Mouse (Mus musculus): ENCODE measurements at regions not wholly inside any gene's neighbourhood (a gene's known extent, or its start where the extent isn't known, plus 50 kb on each side); places are given as distances from the start of the nearest gene placed in this dataset.

DNA sequence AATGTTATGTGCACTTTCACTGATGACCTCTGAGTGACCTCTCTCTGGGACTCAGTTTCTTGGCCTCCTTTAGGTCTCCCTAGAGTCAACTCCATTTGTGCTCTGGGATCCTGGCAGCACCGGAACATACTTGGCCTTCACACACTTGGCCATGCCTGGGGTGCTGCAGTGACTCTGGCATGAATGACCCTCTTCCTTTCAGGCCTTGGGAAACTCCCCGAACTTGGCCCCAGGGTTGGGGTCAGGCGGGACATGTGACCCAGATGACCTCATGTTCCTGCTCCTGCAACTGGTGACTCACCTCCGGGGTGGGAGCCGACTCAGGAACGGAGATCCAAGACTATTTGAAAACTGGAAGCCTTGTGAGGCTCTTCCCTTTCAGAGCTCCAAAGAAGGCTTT, 159.2 kb downstream of the Cyp26b1 start:
- no peak for DNase-seq

DNA sequence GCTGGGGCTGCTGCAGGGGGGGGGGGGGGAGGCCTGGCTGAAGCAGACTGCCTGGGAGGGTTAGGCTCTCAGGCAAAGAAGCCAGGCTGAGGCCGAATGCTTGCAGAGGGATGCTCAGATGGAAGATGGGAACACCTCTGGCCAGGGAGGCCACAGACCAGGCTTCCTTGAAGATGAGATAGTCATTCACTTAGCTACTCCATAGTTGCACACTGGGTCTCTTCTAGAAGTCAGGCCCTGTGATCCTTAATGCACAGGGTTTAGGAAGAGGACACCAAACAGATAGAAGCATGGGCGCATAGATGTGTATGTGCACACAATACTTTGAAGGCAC, 162.1 kb downstream of the Cyp26b1 start:
- no peak for DNase-seq

DNA sequence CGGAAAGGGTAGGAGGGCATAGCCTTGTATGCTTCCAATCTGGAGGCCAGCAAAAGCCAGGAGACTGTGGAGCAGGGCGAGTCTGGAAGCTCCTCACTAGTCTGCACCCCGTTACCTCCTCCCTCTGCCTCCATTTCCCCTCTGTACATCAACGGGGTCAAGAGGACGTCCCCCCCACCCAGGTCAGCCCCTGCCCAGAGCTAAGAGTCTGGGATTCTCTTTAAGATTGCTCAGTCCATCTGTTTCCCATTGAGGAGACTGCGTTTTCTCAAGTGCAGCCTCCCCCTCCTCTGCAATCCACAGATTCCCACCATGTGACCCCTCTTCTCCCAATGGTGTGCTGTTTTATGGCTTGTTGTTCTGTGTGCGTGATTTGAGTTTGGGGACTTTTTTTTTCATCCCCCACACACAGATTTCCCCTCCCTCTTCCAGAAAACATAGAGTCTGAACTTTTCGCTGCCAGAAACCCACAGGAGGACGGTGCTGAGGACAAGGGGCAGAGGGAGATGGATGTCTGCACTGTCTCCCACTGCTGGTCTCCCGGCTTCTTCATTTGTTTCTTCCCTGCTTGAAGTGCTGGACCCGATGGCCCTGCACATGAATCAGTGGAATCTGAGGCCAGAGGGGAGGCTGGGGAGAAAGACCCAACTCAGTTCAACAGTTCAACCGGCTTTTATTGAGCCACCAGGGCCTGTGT, 162.6 kb downstream of the Cyp26b1 start:
- no peak for DNase-seq

DNA sequence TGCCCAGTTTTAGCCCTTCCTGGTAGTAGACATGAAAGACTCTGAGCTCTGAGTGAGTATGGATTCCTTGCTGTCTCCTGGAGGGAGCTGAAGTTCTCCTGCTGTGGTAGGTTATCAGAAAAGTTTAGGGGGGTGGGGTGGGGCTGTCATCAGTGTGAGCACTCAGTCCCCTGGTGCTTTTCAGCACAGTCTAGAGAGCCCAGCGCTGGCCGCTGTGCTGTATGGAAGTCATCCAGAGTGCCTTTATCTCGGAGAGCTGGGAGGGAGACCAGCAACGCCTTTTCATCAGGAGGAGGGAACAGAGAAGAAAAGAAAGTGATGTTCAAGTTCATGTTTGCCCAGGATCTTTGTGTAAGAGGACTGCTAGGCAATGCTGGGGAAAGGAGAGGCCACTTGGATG, 163.6 kb downstream of the Cyp26b1 start:
- no peak for DNase-seq

DNA sequence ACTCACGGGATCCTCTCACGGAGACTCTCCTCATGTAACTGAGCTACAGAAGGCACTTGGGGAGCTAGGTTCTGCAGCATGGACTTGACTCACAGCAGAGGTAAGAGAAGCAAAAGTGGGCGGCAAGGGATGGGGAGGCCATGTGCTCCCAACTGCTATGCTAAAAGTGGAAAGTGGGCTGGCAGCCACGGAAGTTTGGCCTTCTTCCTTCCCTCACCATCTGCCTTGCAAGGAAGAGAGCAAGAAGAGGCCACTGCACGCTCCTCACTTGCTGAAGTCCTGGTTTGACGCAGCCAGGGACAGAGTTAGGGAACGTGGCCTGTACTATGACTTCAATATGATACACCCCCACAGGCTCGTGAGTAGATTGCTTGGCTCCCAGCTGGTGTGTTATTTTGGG, 164.5 kb downstream of the Cyp26b1 start:
- no peak for DNase-seq

DNA sequence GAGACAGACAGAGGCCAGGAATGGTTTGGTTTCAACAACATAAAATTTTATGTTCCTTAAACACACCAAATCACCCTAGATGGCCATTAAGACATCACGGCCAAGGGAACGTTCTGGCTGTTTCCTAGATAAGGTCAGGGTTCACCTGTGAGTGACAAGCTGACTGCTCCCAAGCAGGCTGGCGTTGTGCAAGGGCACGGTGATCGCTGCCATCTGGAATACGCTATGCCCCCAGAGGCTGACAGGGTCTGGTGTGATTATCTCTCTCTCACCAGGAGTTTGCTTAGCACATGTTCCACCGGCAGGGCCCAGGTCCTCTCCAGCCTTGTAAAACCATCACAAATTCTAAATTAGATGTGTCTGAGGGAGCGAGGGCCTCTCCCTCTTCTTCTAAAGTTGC, 167.0 kb downstream of the Cyp26b1 start:
- no peak for DNase-seq

DNA sequence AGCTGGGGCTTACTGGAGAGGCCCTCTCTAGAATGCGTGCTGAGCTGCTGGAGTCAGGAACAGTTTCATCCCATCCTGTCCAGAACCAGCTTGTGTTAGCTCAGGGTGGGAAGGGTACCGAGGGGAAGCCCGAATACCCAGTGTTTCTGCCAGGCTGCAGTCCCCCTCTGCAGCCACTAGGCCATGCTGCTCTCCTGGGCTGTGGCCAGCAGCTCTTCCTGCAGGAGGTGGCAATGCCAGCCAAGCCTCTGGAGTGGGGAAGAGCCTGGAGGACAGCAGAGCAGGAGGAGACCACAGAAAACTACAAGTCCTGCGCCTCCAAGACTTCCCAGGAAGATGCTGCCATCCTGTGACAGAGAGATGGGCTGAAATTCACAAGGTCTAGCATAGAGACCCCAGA, 167.9 kb downstream of the Cyp26b1 start:
- DNase-seq = no peak

DNA sequence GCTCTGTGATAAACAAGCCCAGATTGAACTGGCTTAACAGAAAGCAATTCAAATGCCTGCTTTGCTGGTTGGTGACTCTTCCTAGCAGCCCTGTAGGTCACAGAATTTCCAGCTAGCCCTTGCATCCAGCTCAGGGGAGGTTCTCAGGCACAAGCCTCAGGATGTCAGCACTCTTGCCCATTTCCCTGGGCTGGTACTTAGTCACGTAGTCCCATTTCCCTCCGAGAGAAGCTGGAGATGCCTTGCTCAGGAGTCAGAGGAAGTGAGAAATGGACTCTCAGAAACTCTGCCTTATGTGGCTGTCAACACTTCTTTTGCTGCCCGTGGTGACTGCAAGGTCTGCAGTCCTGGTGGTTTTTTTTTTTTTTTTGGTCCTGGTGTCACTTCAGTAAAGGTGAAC, 170.8 kb downstream of the Cyp26b1 start:
- DNase-seq = no peak

DNA sequence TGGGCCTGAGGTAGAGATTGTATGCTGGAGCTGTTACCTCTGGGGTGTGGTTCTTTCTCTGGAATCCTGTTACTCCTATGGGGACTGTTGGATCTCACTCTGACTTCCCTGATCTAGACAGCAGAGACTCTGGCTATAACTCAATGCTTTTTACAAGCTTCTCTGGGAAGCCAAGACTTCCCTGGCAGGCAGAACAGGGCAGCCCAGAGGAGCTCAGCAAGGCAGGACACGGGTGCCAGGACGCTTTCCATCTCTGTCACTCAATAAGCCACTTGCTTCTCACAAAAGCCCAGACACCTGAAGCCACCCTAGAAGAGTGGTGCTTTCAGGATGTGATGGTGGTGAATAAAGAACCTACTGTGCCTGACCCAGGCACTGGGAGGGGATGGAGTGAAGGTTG, 174.0 kb downstream of the Cyp26b1 start:
- DNase-seq = no peak

DNA sequence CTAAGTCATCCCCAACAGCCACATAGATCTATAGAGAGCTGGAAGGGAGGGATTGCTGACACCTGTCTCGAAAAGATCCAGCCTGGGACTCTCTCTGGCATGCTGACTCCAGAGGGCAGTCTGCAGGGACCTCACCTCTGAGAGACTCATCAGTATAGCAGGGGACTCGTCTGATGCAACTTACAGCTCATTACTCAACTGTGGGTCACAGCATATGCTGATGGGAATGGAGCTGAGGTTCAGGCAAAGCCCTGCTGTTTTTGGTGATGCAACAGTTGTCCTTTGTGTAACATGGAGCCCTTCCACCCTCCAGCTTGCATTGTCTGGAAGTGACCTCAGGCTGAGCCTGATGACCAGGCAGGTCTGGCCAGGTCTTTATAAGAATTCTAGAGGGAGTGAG, 174.4 kb downstream of the Cyp26b1 start:
- no peak for DNase-seq

DNA sequence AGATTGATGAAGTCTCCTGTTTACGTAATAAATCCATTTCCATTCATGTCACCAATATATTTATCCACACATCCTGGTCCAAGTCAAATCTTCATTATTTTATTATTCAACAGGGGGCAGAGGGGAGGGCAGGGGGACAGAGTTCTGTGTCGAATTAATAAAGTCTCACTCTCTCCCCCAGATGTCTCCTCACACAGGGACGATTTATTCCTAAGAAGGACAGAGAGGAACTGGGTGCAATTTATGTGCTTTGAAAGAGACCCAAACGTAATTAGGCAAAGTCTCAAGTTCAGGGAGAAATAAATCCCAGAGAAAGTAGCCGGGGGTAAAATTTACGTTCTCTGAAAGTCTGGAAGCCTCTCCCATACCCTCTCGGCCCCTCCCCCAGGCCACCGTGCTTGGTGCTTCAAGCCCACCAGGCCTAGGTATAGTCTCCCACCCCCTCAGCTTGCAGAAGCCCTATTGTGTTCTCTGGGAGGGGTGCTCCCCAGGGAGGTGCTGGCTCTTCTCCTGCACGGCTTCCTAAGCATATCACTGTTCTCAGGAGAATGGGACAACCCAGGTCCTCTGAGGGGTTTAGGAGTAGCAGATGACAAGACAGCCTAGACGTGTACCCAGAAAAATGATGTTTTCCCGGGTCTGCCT, 176.6 kb downstream of the Cyp26b1 start:
- no peak for DNase-seq

DNA sequence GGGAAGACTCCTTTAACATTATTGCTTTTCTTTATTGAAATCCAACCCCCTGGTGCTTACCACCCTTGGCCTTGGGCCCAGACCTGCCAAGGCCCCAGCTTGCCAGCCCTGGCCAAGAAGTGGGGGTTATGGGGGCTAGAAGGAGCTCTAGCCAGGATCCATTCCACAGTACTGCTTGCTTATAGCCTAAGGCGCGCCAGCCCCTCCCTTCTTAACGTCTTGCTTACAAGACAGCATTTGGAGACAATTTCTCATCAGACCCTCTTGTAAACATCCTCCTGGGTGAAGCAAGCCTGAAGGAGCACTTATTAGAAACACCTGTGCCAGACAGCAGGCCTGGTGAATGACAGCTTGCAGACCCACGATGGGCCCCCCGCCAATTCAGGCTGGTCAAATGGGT, 179.3 kb downstream of the Cyp26b1 start:
- no peak for DNase-seq

DNA sequence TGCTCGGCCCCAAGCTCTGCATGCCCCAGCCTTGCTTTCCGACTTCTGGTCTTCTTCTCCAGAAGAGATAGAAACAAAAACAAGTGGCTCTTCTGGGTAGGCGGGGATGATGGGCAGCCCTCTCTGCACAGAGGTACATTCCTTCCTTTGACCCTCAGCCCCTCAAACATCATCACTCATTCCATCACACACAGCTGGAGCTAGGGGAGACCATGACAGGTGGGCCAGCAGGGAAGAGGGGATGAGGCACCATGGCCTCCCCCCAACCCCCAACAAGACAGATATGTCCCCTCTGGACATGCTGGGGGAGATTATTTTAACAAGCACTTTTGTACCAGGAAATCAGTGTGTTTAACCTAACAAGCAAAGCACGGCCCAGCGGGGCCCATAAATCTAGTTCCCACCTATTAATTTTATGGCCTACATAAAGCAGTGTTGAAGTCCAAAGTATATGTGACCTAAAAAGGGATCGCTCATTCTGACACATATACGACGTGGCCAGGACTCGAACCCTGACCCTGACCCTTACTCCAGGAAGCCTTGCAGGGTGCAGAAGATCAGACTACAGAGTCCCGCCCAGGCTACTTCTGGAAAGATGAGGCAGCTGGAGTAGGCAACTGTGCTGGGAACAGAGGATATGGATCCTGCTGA, 183.7 kb downstream of the Cyp26b1 start:
- no peak for DNase-seq

DNA sequence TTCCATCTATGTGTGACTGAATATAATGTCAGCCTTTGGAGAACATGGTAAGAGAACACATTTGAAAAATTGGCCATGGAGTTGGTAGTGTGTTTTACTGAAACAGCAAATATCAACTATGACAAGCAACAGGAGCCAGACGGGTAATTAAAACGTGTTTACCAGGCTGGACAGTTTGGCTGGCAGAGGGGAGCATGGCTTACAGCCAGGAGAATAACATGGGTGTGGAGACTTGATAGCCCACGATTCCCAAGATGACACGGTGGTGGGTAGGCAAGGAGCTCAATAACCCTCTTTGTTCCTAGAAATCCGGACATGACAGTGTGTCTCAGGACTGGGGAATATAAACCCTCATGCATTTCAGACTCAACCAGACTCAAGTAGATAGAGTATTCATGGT, 185.2 kb downstream of the Cyp26b1 start:
- no peak for DNase-seq

DNA sequence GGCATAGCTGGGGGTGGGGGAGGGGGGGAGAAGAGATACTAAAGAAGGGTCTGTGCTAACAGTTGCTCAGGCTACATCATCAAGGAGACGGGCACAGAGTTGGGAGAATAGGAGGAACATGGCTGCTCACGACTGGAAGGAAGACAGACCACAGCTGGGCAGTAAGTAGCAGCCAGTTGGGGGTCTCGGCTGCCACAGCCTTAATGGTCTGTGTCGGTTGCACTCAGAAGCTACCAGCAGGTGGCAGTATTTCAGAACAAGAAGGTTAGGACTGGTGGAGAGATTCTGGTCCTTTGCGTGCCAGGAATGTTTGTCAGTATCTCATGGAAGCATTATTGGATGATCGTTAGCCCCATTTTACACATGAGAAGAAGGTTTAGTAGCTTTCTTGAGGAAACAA, 185.9 kb downstream of the Cyp26b1 start:
- DNase-seq = peak; percentile 31 to 40

DNA sequence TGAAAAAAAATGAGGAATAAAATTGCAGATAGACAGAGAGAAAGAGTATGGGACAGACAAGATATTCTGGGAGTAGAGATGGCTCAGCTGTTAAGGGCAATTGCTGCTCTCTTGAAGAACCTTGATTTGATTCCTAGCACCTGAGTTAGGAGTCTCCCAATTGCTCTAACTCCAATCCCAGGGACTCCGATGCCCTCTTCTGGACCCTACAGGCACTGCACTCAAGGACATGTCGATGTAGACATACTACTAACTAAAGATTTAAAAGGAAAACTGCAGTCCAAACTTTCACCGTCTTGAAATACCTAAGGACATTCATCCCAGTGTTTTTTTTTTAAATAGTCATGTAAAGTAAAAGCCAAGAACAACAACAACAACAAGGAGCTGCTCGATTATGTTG, 189.0 kb downstream of the Cyp26b1 start:
- DNase-seq = no peak

DNA sequence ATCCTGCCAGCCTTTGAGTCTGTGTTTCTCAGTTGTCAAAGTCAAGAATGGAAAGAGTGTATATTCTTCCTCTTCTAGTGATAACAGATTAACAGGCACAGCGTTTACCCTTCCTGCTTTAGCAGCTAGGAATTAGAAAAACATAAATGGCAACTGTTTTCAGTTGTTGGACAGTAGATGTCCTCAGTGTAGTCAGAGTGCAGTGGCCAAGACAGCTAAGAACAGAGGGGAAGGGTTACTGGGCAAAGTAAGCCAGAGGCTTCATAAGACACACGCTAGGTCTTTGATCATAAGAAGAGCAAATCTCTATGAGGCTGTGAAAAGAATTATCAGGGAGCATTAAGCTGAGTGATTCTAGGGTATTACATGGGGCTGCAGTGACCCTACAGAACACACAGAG, 191.3 kb downstream of the Cyp26b1 start:
- no peak for DNase-seq

DNA sequence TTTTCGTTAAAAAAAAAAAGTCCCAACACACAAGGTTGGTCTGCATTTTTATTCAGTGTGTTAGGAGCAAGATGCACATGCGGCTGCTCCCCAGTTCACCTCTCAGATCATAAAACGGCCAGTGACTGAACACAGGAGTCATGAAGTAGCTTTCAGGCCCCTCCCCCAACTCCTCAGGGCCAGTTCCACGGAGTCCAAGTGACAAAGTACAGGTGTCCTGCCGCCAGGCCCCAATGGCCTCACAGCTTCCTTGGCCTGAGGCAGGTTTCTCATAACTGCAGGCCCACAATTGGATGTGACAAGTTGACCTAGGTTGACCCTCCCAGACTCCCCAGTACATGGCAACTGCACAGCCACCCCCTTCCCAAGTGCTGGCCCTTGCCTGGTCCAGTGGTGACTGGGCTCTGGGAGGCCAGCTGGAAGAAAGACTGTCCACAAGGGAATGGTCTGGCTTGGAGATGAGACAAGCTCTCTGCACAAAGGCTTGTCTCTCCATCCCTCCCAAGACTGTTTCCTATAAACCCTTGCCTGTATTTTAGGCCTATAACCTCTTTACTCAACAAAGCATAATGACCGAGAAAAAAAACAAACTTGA, 199.1 kb downstream of the Cyp26b1 start:
- no peak for DNase-seq

DNA sequence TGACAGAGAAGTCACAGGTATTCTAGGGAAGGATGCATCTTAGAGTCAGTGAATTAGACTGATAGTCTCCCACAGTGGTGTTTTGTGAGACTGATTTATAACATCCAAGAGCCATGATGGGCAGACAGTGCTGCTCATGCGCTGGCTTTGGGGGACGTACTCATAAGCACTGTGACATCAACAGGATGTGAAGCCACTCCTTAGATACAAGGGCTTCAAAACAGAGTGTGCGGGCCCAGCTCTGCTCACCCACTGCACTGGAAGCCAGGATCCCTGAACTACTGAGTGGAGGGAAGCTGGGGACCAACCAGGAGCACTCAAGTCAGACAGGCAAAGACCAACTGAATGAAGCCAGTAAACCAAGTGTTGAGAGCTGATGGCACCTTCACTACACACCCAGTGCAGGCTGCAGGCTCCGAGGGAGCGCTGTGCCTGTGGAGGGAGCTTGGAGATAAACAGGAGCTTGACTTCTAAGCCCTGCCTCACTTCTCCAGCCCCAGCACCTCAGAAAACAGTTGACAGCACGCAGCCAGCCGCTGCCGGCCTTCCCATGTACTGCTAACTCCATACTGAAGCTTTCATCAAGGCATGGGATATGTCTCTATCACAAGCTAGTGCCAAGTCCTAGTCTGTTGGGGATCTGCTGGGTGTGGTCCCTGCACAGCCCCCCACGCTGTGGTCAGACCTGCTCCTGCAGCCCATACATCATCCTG, 200.0 kb downstream of the Cyp26b1 start:
- DNase-seq = no peak

DNA sequence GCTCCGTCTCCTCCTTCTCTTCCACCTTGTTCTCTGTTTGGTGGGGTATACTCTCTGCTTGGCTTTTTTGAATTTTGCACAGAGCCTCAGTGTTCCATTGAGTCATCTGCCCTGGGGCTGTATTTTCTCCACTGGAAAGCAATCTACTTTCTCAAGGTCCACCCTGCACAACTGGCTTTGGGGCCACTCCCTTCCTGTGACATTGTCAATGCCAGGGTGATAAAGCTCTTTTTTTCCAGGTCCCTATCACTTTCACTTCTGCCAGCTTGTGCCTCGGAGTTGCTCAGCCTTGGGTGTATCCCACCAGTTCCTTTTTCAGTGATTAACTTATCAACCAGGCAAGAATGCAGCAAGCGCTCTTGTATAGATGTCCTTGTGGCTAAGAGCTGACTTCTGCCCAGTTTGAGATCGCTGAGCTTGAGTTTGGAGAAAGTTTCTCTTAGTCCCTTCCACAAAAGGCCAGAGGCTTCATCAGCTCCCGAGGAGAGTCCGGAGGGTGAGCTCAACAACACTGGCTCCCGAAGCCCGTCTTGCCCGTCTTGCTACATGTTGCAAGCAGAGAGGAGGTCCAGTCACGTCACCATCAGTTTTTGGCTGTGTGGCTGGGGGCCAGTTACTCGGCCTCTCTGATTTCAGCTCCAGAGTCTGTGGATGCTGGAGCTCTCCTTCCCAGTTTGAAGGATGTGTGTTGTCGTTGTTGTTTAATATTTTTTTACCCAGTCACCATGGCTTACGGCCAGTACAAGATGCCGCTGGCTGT, 200.8 kb downstream of the Cyp26b1 start:
- no peak for DNase-seq

DNA sequence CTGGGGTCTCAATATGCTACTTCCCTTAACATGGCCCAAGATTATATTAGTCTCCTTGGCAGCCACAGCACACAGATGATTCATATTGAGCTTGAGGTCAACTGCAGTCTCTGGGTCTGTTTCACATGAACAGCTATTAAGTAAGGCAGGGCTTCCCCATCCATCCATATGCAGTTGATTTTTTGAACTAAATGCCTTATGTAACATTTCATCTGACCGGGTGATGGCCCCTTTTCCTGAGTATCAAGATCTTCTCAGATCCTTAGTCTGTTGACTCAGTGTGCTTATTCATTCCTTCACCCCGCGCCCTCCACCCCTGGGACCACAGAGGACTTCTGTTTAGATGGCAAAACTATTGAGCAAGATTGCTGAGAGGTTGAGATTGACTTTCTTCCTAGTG, 202.7 kb downstream of the Cyp26b1 start:
- DNase-seq = no peak

DNA sequence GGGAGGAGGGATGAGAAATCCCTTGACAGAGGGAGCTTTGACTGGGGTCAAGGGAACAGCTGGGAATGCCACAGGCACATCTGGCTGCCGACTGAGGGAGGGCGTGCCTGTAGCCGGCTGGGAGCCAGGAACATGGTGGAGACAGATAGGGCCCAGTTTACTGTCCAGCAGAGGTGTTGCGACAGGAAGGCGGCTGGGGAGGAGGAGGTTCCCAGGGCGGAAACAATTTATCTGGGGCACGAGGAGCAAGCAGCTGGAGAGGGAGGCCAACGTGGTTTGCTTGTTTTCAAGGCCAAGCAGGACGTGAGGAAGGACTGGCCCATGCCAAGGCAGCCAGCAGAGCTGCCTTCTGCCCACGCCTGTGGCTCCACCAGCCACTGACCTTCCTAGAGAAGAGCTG, 208.0 kb downstream of the Cyp26b1 start:
- no peak for DNase-seq

DNA sequence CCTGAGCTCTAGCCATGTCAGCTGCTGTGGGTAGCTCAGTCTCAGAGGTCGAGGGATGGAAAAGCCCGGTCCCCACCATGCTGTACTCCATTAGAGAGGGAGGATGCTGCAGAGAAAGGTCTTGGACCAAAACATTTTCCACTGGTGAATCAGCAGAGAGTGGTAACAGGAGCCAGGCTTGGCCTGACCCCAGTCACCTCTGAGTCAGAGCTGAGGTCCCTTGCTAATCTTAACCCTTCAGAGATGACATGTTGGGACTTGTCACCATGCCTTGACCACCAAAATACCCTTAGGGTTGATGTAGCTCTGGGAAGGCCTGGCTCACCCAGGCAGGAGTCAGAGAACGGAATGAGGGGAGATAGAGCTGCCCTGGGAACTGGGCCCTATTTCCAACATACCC, 210.0 kb downstream of the Cyp26b1 start:
- no peak for DNase-seq

Measured in B cell, adult 2 months (primary cell).